Comparison of ENCODE assay signal across 20 mouse cellular contexts in the genomic region with DNA sequence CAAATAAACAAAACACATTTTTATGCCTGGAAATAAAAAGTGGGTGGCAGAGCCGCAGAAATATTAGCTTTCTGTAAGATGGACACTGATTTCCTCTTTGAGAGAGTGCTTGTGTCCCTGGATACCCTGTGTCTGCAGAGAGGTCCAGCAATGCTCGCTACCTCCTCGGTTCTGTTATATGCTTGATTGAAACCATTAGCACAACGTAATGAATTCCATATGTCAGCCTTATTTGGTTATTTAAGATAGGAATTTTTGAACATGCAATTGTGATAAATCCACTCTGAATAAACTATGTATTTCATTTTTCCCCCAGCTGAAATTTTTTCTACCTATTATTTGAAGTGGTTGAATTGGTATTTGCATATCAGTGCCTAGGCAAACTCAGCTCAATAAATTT.
"Had no signal": no experiment of that assay in that cellular context is flagged by ENCODE, and none has a peak within 500 bp of the region (broad histone marks: within the 10 kb centered on the region; RNA-seq: fewer than 3 reads in every experiment).

No protein-coding gene starts in this region.

- DNase-seq: kidney, adult 9 months; kidney, postnatal 14 days; kidney, postnatal 4 days; liver; lung, adult 18-20 months; lung, postnatal 14 days; lung, postnatal 4 days; right cerebral cortex, postnatal 25 days; spleen, adult 18-20 months; thymus, postnatal 25 days had no signal

- H3K4me2 ChIP-seq: limb, embryonic 13.5 days; liver, embryonic 12.5 days; liver, embryonic 15.5 days; lung, embryonic 15.5 days; midbrain, embryonic 12.5 days; neural tube, embryonic 13.5 days; stomach, embryonic 15.5 days had no signal

- H3K36me3 ChIP-seq: limb, embryonic 10.5 days; limb, embryonic 13.5 days; liver, embryonic 12.5 days; liver, embryonic 15.5 days; lung, embryonic 15.5 days; midbrain, embryonic 12.5 days; neural tube, embryonic 13.5 days; stomach, embryonic 15.5 days had no signal

- H3K9me3 ChIP-seq: limb, embryonic 10.5 days; limb, embryonic 13.5 days; liver, embryonic 12.5 days; liver, embryonic 15.5 days; lung, embryonic 15.5 days; midbrain, embryonic 12.5 days; neural tube, embryonic 13.5 days; stomach, embryonic 15.5 days had no signal

- H3K4me3 ChIP-seq: limb, embryonic 10.5 days; limb, embryonic 13.5 days; liver, embryonic 12.5 days; liver, embryonic 15.5 days; lung, embryonic 15.5 days; midbrain, embryonic 12.5 days; myocyte; neural tube, embryonic 13.5 days; stomach, embryonic 15.5 days had no signal

- H3K27ac ChIP-seq: limb, embryonic 10.5 days; limb, embryonic 13.5 days; liver, embryonic 12.5 days; liver, embryonic 15.5 days; lung, embryonic 15.5 days; midbrain, embryonic 12.5 days; neural tube, embryonic 13.5 days; stomach, embryonic 15.5 days had no signal

- H3K4me1 ChIP-seq: liver, embryonic 12.5 days; liver, embryonic 15.5 days; lung, embryonic 15.5 days; stomach, embryonic 15.5 days had no signal

- ATAC-seq: liver, embryonic 12.5 days; midbrain, embryonic 16.5 days had no signal

- H3K9ac ChIP-seq: limb, embryonic 13.5 days; liver, embryonic 12.5 days; liver, embryonic 15.5 days; lung, embryonic 15.5 days; midbrain, embryonic 12.5 days; neural tube, embryonic 13.5 days; stomach, embryonic 15.5 days had no signal

- H3K27me3 ChIP-seq: limb, embryonic 13.5 days; liver, embryonic 12.5 days; liver, embryonic 15.5 days; lung, embryonic 15.5 days; midbrain, embryonic 12.5 days; neural tube, embryonic 13.5 days; stomach, embryonic 15.5 days had no signal
